Mouse (Mus musculus) thymus, adult 2 months (tissue): ENCODE data around the gene Glo1. TPM values are rescaled to one million over a fixed set of nuclear protein-coding genes. Genes with fewer than 3 reads are reported as not detected.
"Not testable (repeated sequence)": the region's sequence is repeated elsewhere in the genome, so short reads cannot be mapped to it uniquely, and the experiment has no call there.

Experiments used
- DNase-seq: peaks from one replicate; pipeline ENCODE4 v3.0.0; 2021
- H3K27ac ChIP-seq: fragments of 200-500 bp; 2 replicates; pipeline ENCODE4 v1.5.1; 2012; ENCODE audit warnings: low read length, control low read depth; ENCODE audit not compliant: control insufficient read depth, insufficient read depth
- H3K27me3 ChIP-seq: fragments of 200-500 bp; 2 replicates; pipeline ENCODE4 v1.6.1; 2012; ENCODE audit warnings: mild to moderate bottlenecking, low read length, moderate library complexity, mixed read lengths; ENCODE audit not compliant: control insufficient read depth, insufficient read depth
- H3K36me3 ChIP-seq: fragments of 200-500 bp; 2 replicates; pipeline ENCODE4 v1.6.1; 2012; ENCODE audit warnings: mild to moderate bottlenecking, low read length, moderate library complexity; ENCODE audit not compliant: control insufficient read depth, insufficient read depth
- H3K4me1 ChIP-seq: fragments of 200-500 bp; replicated peaks from 2 replicates; pipeline ENCODE4 v1.6.1; 2012; ENCODE audit warnings: low read length; ENCODE audit not compliant: control insufficient read depth, insufficient read depth
- H3K4me3 ChIP-seq: fragments of 200-500 bp; 2 replicates; pipeline ENCODE4 v1.5.1; 2012; ENCODE audit warnings: mild to moderate bottlenecking, low read length, control low read depth, moderate library complexity; ENCODE audit not compliant: control insufficient read depth, insufficient read depth
- CTCF ChIP-seq: fragments of 200-500 bp; IDR thresholded peaks from 2 replicates; pipeline ENCODE4 v1.5.1; 2012; ENCODE audit warnings: mild to moderate bottlenecking, control low read depth, low read length, moderate library complexity, borderline replicate concordance; ENCODE audit not compliant: control insufficient read depth, poor library complexity, insufficient read depth; ENCODE audit errors: extremely low read depth
- POLR2A ChIP-seq: fragments of 200-500 bp; IDR thresholded peaks from 2 replicates; pipeline ENCODE4 v1.6.1; 2012; ENCODE audit warnings: mild to moderate bottlenecking, low read length, control low read depth, moderate library complexity; ENCODE audit not compliant: control insufficient read depth, poor library complexity, insufficient read depth; ENCODE audit errors: extremely low read depth
- WGBS: fragments of 180-500 bp; shearing (Covaris S2); methylation state at CpG from one replicate; pipeline ENCODE4 v1.1.7; 2018; 5-methylcytosine and 5-hydroxymethylcytosine counted together
- polyA plus RNA-seq: library from polyadenylated mRNA; depleted of rRNA; stranded (reverse); fragments of >200 nt; gene quantifications from 2 replicates; pipeline ENCODE4 v1.2.3, GENCODE M21; 2012; rRNA removed

Glo1 gene
- 43.5 and 43.6 TPM in 2 replicates for polyA plus RNA-seq

- not testable (repeated sequence) for H3K36me3 ChIP-seq, H3K27me3 ChIP-seq, H3K4me1 ChIP-seq, H3K27ac ChIP-seq, H3K4me3 ChIP-seq, DNase-seq
- WGBS = no CpG with 5 or more reads among the region's 20 CpGs
Measured at GRCm38 (mm10) chr17:30626719-30627118, at the start of gene Glo1. Gene Glo1 (minus strand): TSS chr17:30626871.

- H3K27me3 ChIP-seq = no peaks in the 10 kb centered on the region
- no peaks in the 10 kb centered on the region for H3K4me1 ChIP-seq
- DNase-seq = no peak
- WGBS = 97% methylated on average over 9 of the region's 9 CpGs
- peaks cover 46% of the 10 kb centered on the region for H3K36me3 ChIP-seq
- H3K27ac ChIP-seq = no peak overlapping the region
- TF ChIP-seq CTCF (no peak), POLR2A (no peak)
- H3K4me3 ChIP-seq = no peak overlapping the region
Measured at GRCm38 (mm10) chr17:30675021-30675740, 48.5 kb upstream of the Glo1 start.

GRCm38 (mm10) chr17:30673023-30673422 is 46.4 kb upstream of the Glo1 start:
- Histone ChIP-seq H3K4me3 (no peak overlapping the region), H3K4me1 (no peaks in the 10 kb centered on the region), H3K27ac (no peak overlapping the region), H3K27me3 (no peaks in the 10 kb centered on the region), H3K36me3 (peaks cover 51% of the 10 kb centered on the region)
- WGBS = 96% methylated on average over 6 of the region's 6 CpGs
- DNase-seq = no peak
- no peak for TF ChIP-seq CTCF

- 95% methylated on average over 4 of the region's 4 CpGs for WGBS
- no peak for TF ChIP-seq CTCF
- Histone ChIP-seq H3K36me3 (peaks cover 54% of the 10 kb centered on the region), H3K4me1 (no peaks in the 10 kb centered on the region), H3K4me3 (no peak overlapping the region), H3K27ac (no peak overlapping the region), H3K27me3 (no peaks in the 10 kb centered on the region)
- no peak for DNase-seq
Measured at GRCm38 (mm10) chr17:30672556-30672955, 45.9 kb upstream of the Glo1 start.

DNA sequence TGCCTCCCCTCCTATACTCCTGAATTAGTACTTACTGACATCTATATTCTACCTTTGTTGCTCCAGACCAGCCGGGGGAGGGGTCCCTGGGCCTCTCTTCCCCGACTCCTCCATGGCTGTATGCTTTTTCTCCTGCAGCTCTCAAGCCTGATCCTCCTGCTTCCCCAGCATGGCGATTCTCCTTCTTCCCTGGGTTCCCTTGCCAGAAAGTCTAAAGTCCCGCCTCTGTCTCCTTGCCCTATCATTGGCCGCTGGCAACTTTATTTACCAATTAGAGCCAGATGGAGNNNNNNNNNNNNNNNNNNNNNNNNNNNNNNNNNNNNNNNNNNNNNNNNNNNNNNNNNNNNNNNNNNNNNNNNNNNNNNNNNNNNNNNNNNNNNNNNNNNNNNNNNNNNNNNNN is 38.2 kb upstream of the Glo1 start:
- no peaks in the 10 kb centered on the region for H3K4me1 ChIP-seq
- H3K27ac ChIP-seq = no peak overlapping the region
- no peak for DNase-seq
- TF ChIP-seq CTCF (no peak), POLR2A (no peak)
- H3K27me3 ChIP-seq = no peaks in the 10 kb centered on the region
- 97% methylated on average over 5 of the region's 5 CpGs for WGBS
- H3K36me3 ChIP-seq = peaks cover 49% of the 10 kb centered on the region
- H3K4me3 ChIP-seq = no peak overlapping the region

- Histone ChIP-seq H3K4me1 (no peaks in the 10 kb centered on the region), H3K27me3 (no peaks in the 10 kb centered on the region), H3K36me3 (peaks cover 61% of the 10 kb centered on the region), H3K4me3 (no peak overlapping the region), H3K27ac (no peak overlapping the region)
- no peak for TF ChIP-seq POLR2A
- TF ChIP-seq CTCF = no peak
- DNase-seq = no peak
- 97% methylated on average over 8 of the region's 8 CpGs for WGBS
Measured at GRCm38 (mm10) chr17:30663170-30663569, 36.5 kb upstream of the Glo1 start.

- 88% methylated on average over 8 of the region's 8 CpGs for WGBS
- peaks cover 57% of the 10 kb centered on the region for H3K36me3 ChIP-seq
- no peaks in the 10 kb centered on the region for H3K27me3 ChIP-seq
- no peak overlapping the region for H3K27ac ChIP-seq
- H3K4me3 ChIP-seq = no peak overlapping the region
- H3K4me1 ChIP-seq = no peaks in the 10 kb centered on the region
- no peak for DNase-seq
- TF ChIP-seq CTCF (no peak), POLR2A (no peak)
Measured at GRCm38 (mm10) chr17:30662131-30662530, 35.5 kb upstream of the Glo1 start.
